Mouse (Mus musculus): ENCODE results near the gene Cnr2. TPM values are rescaled to one million over a fixed set of nuclear protein-coding genes. Genes with fewer than 3 reads are reported as not detected.

The Cnr2 gene
- polyA plus RNA-seq, 1 experiment, result 44.8 TPM

GRCm38 (mm10) chr4:135902606-135903242, 7.5 kb downstream of the Cnr2 start:
- 43% methylated on average over 4 of the region's 4 CpGs for WGBS
- H3K27ac ChIP-seq (ENCODE audit: insufficient read depth, low read length), result peak overlapping the region; percentile 62

GRCm38 (mm10) chr4:135904810-135905209, 9.6 kb downstream of the Cnr2 start:
- no peak for DNase-seq (ENCODE audit: low read depth in 1 of 2, low spot score in 2 of 2)
- Histone ChIP-seq H3K27me3 (ENCODE audit: control insufficient read depth, insufficient read depth, low read length) (no peaks in the 10 kb centered on the region), H3K4me1 (ENCODE audit: control insufficient read depth, insufficient read depth, insufficient read length) (peaks cover 35% of the 10 kb centered on the region; the same call in 1 of the 2 replicates), H3K36me3 (ENCODE audit: control insufficient read depth, insufficient read depth, low read length) (peaks cover 14% of the 10 kb centered on the region), H3K4me3 (ENCODE audit: extremely low read depth, insufficient read depth, insufficient read length) (no peak overlapping the region), H3K27ac (ENCODE audit: insufficient read depth, low read length) (peak overlapping the region; percentile 55)
- 46% methylated on average over 1 of the region's 1 CpGs for WGBS
- TF ChIP-seq CTCF (IDR thresholded peaks at IDR 0.05; ENCODE audit: extremely low read depth, insufficient read depth, insufficient read length, insufficient replicate concordance) (no peak), POLR2A (IDR thresholded peaks at IDR 0.05; ENCODE audit: low read depth, low read length) (no peak)

More at GRCm38 (mm10) chr4:135902606-135903242, 7.5 kb downstream of the Cnr2 start:
- H3K36me3 ChIP-seq (ENCODE audit: control insufficient read depth, insufficient read depth, low read length), result peaks cover 8% of the 10 kb centered on the region
- peaks cover 37% of the 10 kb centered on the region for H3K4me1 ChIP-seq (ENCODE audit: control insufficient read depth, insufficient read depth, insufficient read length)
- no peaks in the 10 kb centered on the region for H3K27me3 ChIP-seq (ENCODE audit: control insufficient read depth, insufficient read depth, low read length)
- peak in 1 of 2 experiments; percentile 57 for DNase-seq (ENCODE audit: low read depth in 1 of 2, low spot score in 2 of 2)
- H3K4me3 ChIP-seq (ENCODE audit: extremely low read depth, insufficient read depth, insufficient read length), result no peak overlapping the region
- TF ChIP-seq CTCF (IDR thresholded peaks at IDR 0.05; ENCODE audit: extremely low read depth, insufficient read depth, insufficient read length, insufficient replicate concordance) (no peak), POLR2A (IDR thresholded peaks at IDR 0.05; ENCODE audit: low read depth, low read length) (no peak)

GRCm38 (mm10) chr4:135906633-135907032, 11.4 kb downstream of the Cnr2 start:
- 42% methylated on average over 3 of the region's 3 CpGs for WGBS

DNA sequence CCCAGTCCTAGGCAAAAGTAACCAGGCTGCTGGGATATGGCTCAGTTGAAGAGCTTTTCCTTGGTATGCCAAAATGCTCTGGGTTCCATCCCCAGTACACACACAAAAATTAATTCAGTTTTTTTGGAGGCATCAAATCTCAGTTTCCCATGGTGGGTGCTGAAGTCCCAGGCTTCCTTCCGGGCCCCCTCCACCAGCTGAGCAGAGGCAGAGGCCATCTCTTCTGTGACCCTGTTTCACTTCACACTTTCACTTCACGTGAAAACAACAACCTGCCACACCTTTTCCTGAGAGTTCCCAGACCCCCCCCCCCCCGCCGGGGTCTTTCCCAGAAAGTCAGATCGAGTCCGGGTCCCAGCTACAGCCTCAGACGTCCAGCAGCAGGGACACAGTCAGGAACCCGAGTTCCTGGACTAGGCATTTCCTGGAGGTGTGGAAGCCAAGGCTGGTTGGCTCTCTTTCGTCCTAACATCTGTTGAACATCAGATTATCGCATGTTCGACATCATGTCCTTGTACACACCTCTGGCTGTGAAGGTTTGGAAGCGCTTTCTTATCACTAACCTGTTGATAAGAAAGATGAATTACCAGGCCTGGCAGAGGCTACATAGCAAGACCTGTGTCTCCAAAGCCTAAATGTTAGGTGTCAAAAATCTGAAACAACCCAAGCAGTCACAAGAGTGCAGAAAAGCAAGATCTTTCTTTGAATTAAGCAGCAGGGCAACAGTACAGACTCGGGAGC, 14.3 kb downstream of the Cnr2 start:
- no peak for TF ChIP-seq CTCF (IDR thresholded peaks at IDR 0.05; ENCODE audit: extremely low read depth, insufficient read depth, insufficient read length, insufficient replicate concordance)
- TF ChIP-seq POLR2A (IDR thresholded peaks at IDR 0.05; ENCODE audit: low read depth, low read length), result no peak
- 49% methylated on average over 13 of the region's 13 CpGs for WGBS

More at GRCm38 (mm10) chr4:135906633-135907032, 11.4 kb downstream of the Cnr2 start:
- DNase-seq (ENCODE audit: low read depth in 1 of 2, low spot score in 2 of 2), result no peak
- no peak overlapping the region for H3K27ac ChIP-seq (ENCODE audit: insufficient read depth, low read length)
- peaks cover 41% of the 10 kb centered on the region; the same call in 1 of the 2 replicates for H3K4me1 ChIP-seq (ENCODE audit: control insufficient read depth, insufficient read depth, insufficient read length)
- no peak for TF ChIP-seq CTCF (IDR thresholded peaks at IDR 0.05; ENCODE audit: extremely low read depth, insufficient read depth, insufficient read length, insufficient replicate concordance)
- TF ChIP-seq POLR2A (IDR thresholded peaks at IDR 0.05; ENCODE audit: low read depth, low read length), result no peak
- peaks cover 14% of the 10 kb centered on the region for H3K36me3 ChIP-seq (ENCODE audit: control insufficient read depth, insufficient read depth, low read length)
- H3K27me3 ChIP-seq (ENCODE audit: control insufficient read depth, insufficient read depth, low read length), result no peaks in the 10 kb centered on the region
- no peak overlapping the region for H3K4me3 ChIP-seq (ENCODE audit: extremely low read depth, insufficient read depth, insufficient read length)

DNA sequence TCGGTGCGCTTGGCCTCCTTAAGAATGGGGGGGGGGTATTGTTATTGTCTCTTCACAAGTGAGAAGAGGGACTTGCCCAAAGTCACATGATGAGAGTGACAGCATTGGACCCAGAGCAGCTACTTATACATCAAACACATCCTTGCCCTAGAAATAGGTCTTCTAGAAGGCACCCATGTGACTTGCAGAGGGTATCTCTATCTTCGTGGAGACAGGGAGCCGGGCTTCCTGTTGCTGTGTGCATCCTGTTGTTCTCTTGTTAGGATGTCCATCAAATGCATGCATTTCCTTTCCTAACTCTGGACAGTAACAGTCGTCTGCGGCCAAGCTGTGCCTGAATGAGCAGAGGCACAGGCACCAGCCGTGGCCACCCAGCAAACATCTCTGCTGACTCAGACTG, 16.3 kb downstream of the Cnr2 start:
- Histone ChIP-seq H3K27me3 (ENCODE audit: control insufficient read depth, insufficient read depth, low read length) (no peaks in the 10 kb centered on the region), H3K4me1 (ENCODE audit: control insufficient read depth, insufficient read depth, insufficient read length) (peaks cover 18% of the 10 kb centered on the region; the same call in 1 of the 2 replicates), H3K27ac (ENCODE audit: insufficient read depth, low read length) (peak overlapping the region; percentile 78), H3K4me3 (ENCODE audit: extremely low read depth, insufficient read depth, insufficient read length) (peak overlapping the region; percentile 35; the same call in 1 of the 2 replicates), H3K36me3 (ENCODE audit: control insufficient read depth, insufficient read depth, low read length) (peaks cover 11% of the 10 kb centered on the region)
- WGBS, result 23% methylated on average over 7 of the region's 7 CpGs
- DNase-seq (ENCODE audit: low read depth in 1 of 2, low spot score in 2 of 2), result peak; percentile 46 to 77
- TF ChIP-seq POLR2A (IDR thresholded peaks at IDR 0.05; ENCODE audit: low read depth, low read length) (no peak), CTCF (IDR thresholded peaks at IDR 0.05; ENCODE audit: extremely low read depth, insufficient read depth, insufficient read length, insufficient replicate concordance) (no peak)

More for the DNA sequence above, 14.3 kb downstream of the Cnr2 start:
- Histone ChIP-seq H3K4me1 (ENCODE audit: control insufficient read depth, insufficient read depth, insufficient read length) (peaks cover 26% of the 10 kb centered on the region; the same call in 1 of the 2 replicates), H3K27ac (ENCODE audit: insufficient read depth, low read length) (peak overlapping the region; percentile 81), H3K4me3 (ENCODE audit: extremely low read depth, insufficient read depth, insufficient read length) (no peak overlapping the region), H3K36me3 (ENCODE audit: control insufficient read depth, insufficient read depth, low read length) (peaks cover 14% of the 10 kb centered on the region), H3K27me3 (ENCODE audit: control insufficient read depth, insufficient read depth, low read length) (no peaks in the 10 kb centered on the region)
- peak in 1 of 2 experiments; percentile 45 for DNase-seq (ENCODE audit: low read depth in 1 of 2, low spot score in 2 of 2)

GRCm38 (mm10) chr4:135912164-135912563, 17.0 kb downstream of the Cnr2 start:
- H3K27ac ChIP-seq (ENCODE audit: insufficient read depth, low read length), result peak overlapping the region; percentile 85
- peaks cover 18% of the 10 kb centered on the region; the same call in 1 of the 2 replicates for H3K4me1 ChIP-seq (ENCODE audit: control insufficient read depth, insufficient read depth, insufficient read length)
- DNase-seq (ENCODE audit: low read depth in 1 of 2, low spot score in 2 of 2), result no peak
- peak overlapping the region; percentile 32; the same call in 1 of the 2 replicates for H3K4me3 ChIP-seq (ENCODE audit: extremely low read depth, insufficient read depth, insufficient read length)
- H3K36me3 ChIP-seq (ENCODE audit: control insufficient read depth, insufficient read depth, low read length), result peaks cover 15% of the 10 kb centered on the region
- H3K27me3 ChIP-seq (ENCODE audit: control insufficient read depth, insufficient read depth, low read length), result no peaks in the 10 kb centered on the region
- WGBS, result 66% methylated on average over 3 of the region's 3 CpGs
- TF ChIP-seq CTCF (IDR thresholded peaks at IDR 0.05; ENCODE audit: extremely low read depth, insufficient read depth, insufficient read length, insufficient replicate concordance) (no peak), POLR2A (IDR thresholded peaks at IDR 0.05; ENCODE audit: low read depth, low read length) (no peak)
